Mouse (Mus musculus) small intestine, adult 2 months (tissue): ENCODE data around the gene Gal3st3. TPM values are rescaled to one million over a fixed set of nuclear protein-coding genes. Genes with fewer than 3 reads are reported as not detected.
"Not testable (repeated sequence)": the region's sequence is repeated elsewhere in the genome, so short reads cannot be mapped to it uniquely, and the experiment has no call there.

Experiments used
- H3K27ac ChIP-seq: fragments of 200-500 bp; 2 replicates; pipeline ENCODE4 v1.5.1; 2012; ENCODE audit warnings: low read depth, low read length, control low read depth, inconsistent platforms; ENCODE audit not compliant: insufficient read depth
- H3K27me3 ChIP-seq: fragments of 200-500 bp; 2 replicates; pipeline ENCODE4 v1.6.1; 2012; ENCODE audit warnings: mild to moderate bottlenecking, moderate library complexity, low read length, inconsistent platforms; ENCODE audit not compliant: control insufficient read depth, insufficient read depth
- H3K36me3 ChIP-seq: fragments of 200-500 bp; 2 replicates; pipeline ENCODE4 v1.6.1; 2012; ENCODE audit warnings: mild to moderate bottlenecking, low read length, control low read depth, inconsistent platforms; ENCODE audit not compliant: control insufficient read depth, insufficient read depth
- H3K4me1 ChIP-seq: fragments of 200-500 bp; 2 replicates; pipeline ENCODE4 v1.6.1; 2012; ENCODE audit warnings: low read length, inconsistent platforms, mixed read lengths; ENCODE audit not compliant: control insufficient read depth, insufficient read depth, insufficient read length
- H3K4me3 ChIP-seq: fragments of 200-500 bp; 2 replicates; pipeline ENCODE4 v1.5.1; 2012; ENCODE audit warnings: low read depth, mild to moderate bottlenecking, control low read depth, inconsistent platforms, low read length, moderate library complexity
- CTCF ChIP-seq: fragments of 200-500 bp; IDR thresholded peaks from 2 replicates; pipeline ENCODE4 v1.5.1; 2012; ENCODE audit warnings: low read depth, mild to moderate bottlenecking, control low read depth, inconsistent platforms, low read length, moderate library complexity, mixed read lengths; ENCODE audit not compliant: insufficient replicate concordance, insufficient read length; ENCODE audit errors: extremely low read depth
- POLR2A ChIP-seq: fragments of 200-500 bp; IDR thresholded peaks from 2 replicates; pipeline ENCODE4 v1.6.1; 2012; ENCODE audit warnings: low read depth, mild to moderate bottlenecking, control low read depth, inconsistent platforms, low read length, moderate library complexity
- WGBS: fragments of 180-500 bp; shearing (Covaris S2); methylation state at CpG from one replicate; pipeline ENCODE4 v1.1.7; 2018; 5-methylcytosine and 5-hydroxymethylcytosine counted together
- polyA plus RNA-seq: library from polyadenylated mRNA; depleted of rRNA; stranded (reverse); fragments of >200 nt; gene quantifications from 2 replicates; pipeline ENCODE4 v1.2.3, GENCODE M21; 2012; rRNA removed

Gal3st3 gene
- polyA plus RNA-seq, 1 experiment: not detected

DNA sequence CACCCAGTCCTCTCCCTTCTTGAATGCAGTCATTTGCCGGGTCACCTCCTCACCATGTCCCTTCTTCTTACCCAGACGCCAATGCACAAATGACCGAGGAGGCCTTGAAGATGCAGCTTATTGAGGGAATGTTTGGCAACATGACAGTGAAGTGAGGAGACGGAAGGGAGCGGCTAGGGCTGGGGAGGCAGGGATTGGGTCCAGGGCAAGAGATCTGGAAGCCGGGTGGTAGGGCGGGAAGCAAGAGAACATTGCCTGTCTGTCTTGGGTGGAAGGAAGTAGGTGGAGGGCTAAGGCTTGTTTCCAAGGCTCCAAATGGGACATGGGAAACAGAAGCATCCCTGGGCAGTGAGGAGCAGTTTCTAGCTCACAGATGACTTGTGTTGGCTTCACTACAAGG lies 43.2 kb downstream of the Gal3st3 start:
- TF ChIP-seq CTCF (no peak), POLR2A (no peak)
- WGBS: 84% methylated on average over 7 of the region's 7 CpGs

GRCm38 (mm10) chr19:5345297-5346131 lies 47.4 kb downstream of the Gal3st3 start:
- H3K36me3 ChIP-seq: no peaks in the 10 kb centered on the region
- TF ChIP-seq POLR2A: no peak
- TF ChIP-seq CTCF: no peak
- peaks cover 6% of the 10 kb centered on the region; the same call in 1 of the 2 replicates for H3K4me1 ChIP-seq
- H3K27ac ChIP-seq: no peak overlapping the region
- 78% methylated on average over 6 of the region's 6 CpGs for WGBS
- no peaks in the 10 kb centered on the region for H3K27me3 ChIP-seq
- H3K4me3 ChIP-seq: no peak overlapping the region

More for the DNA sequence above, 43.2 kb downstream of the Gal3st3 start:
- Histone ChIP-seq H3K36me3 (no peaks in the 10 kb centered on the region), H3K27me3 (no peaks in the 10 kb centered on the region), H3K4me3 (no peak overlapping the region), H3K27ac (no peak overlapping the region), H3K4me1 (no peaks in the 10 kb centered on the region)

- no peak overlapping the region for H3K27ac ChIP-seq
- no peak for TF ChIP-seq POLR2A
- no peak for TF ChIP-seq CTCF
- H3K4me3 ChIP-seq: no peak overlapping the region
- peaks cover 11% of the 10 kb centered on the region for H3K4me1 ChIP-seq
- 74% methylated on average over 6 of the region's 6 CpGs for WGBS
- H3K27me3 ChIP-seq: no peaks in the 10 kb centered on the region
- H3K36me3 ChIP-seq: no peaks in the 10 kb centered on the region
Measured at GRCm38 (mm10) chr19:5348064-5348463, 49.9 kb downstream of the Gal3st3 start.

GRCm38 (mm10) chr19:5348526-5349501 lies 50.7 kb downstream of the Gal3st3 start:
- Histone ChIP-seq H3K27me3 (no peaks in the 10 kb centered on the region), H3K36me3 (no peaks in the 10 kb centered on the region), H3K4me3 (peak overlapping the region; percentile 87), H3K4me1 (peaks cover 17% of the 10 kb centered on the region), H3K27ac (peak overlapping the region; percentile 18; the same call in 1 of the 2 replicates)
- WGBS: 4% methylated on average over 34 of the region's 34 CpGs
- TF ChIP-seq CTCF (peak; percentile 40; the same call in 1 of the 2 replicates), POLR2A (peak; percentile 21; the same call in 1 of the 2 replicates)

GRCm38 (mm10) chr19:5349502-5349873 lies 51.4 kb downstream of the Gal3st3 start, which contains the start of gene Cst6:
TSS of gene Cst6 (minus strand) at chr19:5349574.
- not testable (repeated sequence) for H3K27me3 ChIP-seq, H3K36me3 ChIP-seq
- Histone ChIP-seq H3K27ac (peak within 1 kb of the TSS; percentile 18; the same call in 1 of the 2 replicates), H3K4me3 (peak within 1 kb of the TSS; percentile 87), H3K4me1 (peaks cover 23% of the 10 kb centered on the region)
- 57% methylated on average over 6 of the region's 6 CpGs for WGBS

DNA sequence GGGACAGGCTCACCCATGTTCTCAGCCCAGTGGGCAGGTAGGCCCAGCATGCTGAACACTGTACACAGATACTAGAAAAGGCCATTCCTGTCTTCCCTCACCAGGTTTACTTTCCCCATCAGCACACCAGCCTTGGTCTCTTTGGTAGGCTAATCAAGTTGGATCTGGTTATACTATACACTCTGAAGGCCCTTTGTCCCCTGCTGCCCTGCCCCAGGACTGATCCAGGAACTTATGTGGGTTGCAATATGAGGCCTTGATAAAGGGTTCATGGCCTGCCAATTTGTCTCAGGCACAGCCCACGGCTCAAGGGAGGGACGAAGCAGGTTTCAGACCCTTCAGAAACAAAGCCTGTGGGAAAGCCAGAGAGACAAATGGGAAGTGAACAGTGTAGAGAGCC lies 55.5 kb downstream of the Gal3st3 start:
- TF ChIP-seq POLR2A (no peak), CTCF (no peak)
- 27% methylated on average over 2 of the region's 2 CpGs for WGBS
- Histone ChIP-seq H3K4me1 (peaks cover 27% of the 10 kb centered on the region), H3K36me3 (no peaks in the 10 kb centered on the region), H3K4me3 (no peak overlapping the region), H3K27me3 (no peaks in the 10 kb centered on the region), H3K27ac (peak overlapping the region; percentile 95)

DNA sequence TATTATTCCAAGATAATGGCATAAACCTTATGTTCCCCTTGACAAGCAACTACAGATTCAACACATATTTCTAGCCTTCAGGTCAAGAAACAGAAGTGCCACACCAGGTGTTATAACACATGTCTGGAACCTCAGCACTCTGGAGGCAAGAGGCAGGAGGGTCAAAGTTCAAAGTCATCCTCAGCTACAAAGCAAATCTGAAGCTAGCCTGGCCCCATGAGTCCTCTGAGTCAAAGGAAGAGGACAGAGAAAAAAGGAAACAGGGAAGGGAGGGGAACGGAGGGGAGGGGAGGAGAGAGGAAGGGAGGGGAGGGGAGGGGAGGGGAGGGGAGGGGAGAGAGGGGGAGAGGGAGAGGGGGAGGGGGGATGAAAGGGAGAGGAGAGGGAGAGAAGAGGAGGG lies 57.9 kb downstream of the Gal3st3 start:
- Histone ChIP-seq H3K27ac (peak overlapping the region; percentile 76), H3K27me3 (no peaks in the 10 kb centered on the region), H3K4me1 (peaks cover 23% of the 10 kb centered on the region), H3K4me3 (no peak overlapping the region), H3K36me3 (no peaks in the 10 kb centered on the region)
- no peak for TF ChIP-seq POLR2A
- TF ChIP-seq CTCF: no peak
- WGBS: no CpG with 5 or more reads among the region's 1 CpGs

Other genes starting within 250 kb of the Gal3st3 start
- gene Rin1, start 247.8 kb upstream of the Gal3st3 start, polyA plus RNA-seq: 5.1 and 8.2 TPM in 2 replicates
- 3.4 and 8.2 TPM in 2 replicates for gene Cd248, start 230.3 kb upstream of the Gal3st3 start, polyA plus RNA-seq
- 3.5 and 8.1 TPM in 2 replicates for gene Tmem151a, start 212.8 kb upstream of the Gal3st3 start, polyA plus RNA-seq
- gene Yif1a, start 209.8 kb upstream of the Gal3st3 start, polyA plus RNA-seq: 155 and 252 TPM in 2 replicates
- 1.3 and 1.5 TPM in 2 replicates for gene Cnih2, start 199.8 kb upstream of the Gal3st3 start, polyA plus RNA-seq
- 139 and 243 TPM in 2 replicates for gene Rab1b, start 191.3 kb upstream of the Gal3st3 start, polyA plus RNA-seq
- 11.4 and 19.8 TPM in 2 replicates for gene Klc2, start 179.8 kb upstream of the Gal3st3 start, polyA plus RNA-seq
- gene Pacs1, start 25.2 kb upstream of the Gal3st3 start, polyA plus RNA-seq: 5.9 and 8.9 TPM in 2 replicates
- gene Sf3b2, start 2.9 kb upstream of the Gal3st3 start, polyA plus RNA-seq: 37.2 and 66.7 TPM in 2 replicates
- gene Catsper1, start 37.4 kb downstream of the Gal3st3 start, polyA plus RNA-seq: not detected in 2 replicates
- 226 and 874 TPM in 2 replicates for gene Cst6, start 51.2 kb downstream of the Gal3st3 start, polyA plus RNA-seq
- gene Eif1ad, start 68.4 kb downstream of the Gal3st3 start, polyA plus RNA-seq: 11.8 and 27.0 TPM in 2 replicates
- 63.6 and 100 TPM in 2 replicates for gene Banf1, start 68.8 kb downstream of the Gal3st3 start, polyA plus RNA-seq
- 7.3 and 27.7 TPM in 2 replicates for gene Sart1, start 90.4 kb downstream of the Gal3st3 start, polyA plus RNA-seq
- 1.4 and 8.3 TPM in 2 replicates for gene Tsga10ip, start 104.2 kb downstream of the Gal3st3 start, polyA plus RNA-seq
- gene Drap1, start 126.6 kb downstream of the Gal3st3 start, polyA plus RNA-seq: 32.9 and 63.2 TPM in 2 replicates
- gene AI837181, start 126.8 kb downstream of the Gal3st3 start, polyA plus RNA-seq: 41.8 and 76.3 TPM in 2 replicates
- 0.91 and 2.6 TPM in 2 replicates for gene Fosl1, start 149.2 kb downstream of the Gal3st3 start, polyA plus RNA-seq
- gene Ccdc85b, start 159.6 kb downstream of the Gal3st3 start, polyA plus RNA-seq: 3.3 and 4.4 TPM in 2 replicates
- gene Fibp, start 162.3 kb downstream of the Gal3st3 start, polyA plus RNA-seq: 72.5 and 143 TPM in 2 replicates
- gene Ctsw, start 170.2 kb downstream of the Gal3st3 start, polyA plus RNA-seq: 8.2 and 10.2 TPM in 2 replicates
- 22.4 and 26.5 TPM in 2 replicates for gene Efemp2, start 175.6 kb downstream of the Gal3st3 start, polyA plus RNA-seq
- 19.9 and 29.1 TPM in 2 replicates for gene Mus81, start 190.1 kb downstream of the Gal3st3 start, polyA plus RNA-seq
- gene Cfl1, start 192.1 kb downstream of the Gal3st3 start, polyA plus RNA-seq: 320 and 703 TPM in 2 replicates
- 0.19 TPM in 1 of 2 replicates, not detected in the other for gene 1700020D05Rik, start 205.5 kb downstream of the Gal3st3 start, polyA plus RNA-seq
- 1.7 and 3.2 TPM in 2 replicates for gene Snx32, start 212.2 kb downstream of the Gal3st3 start, polyA plus RNA-seq